Mouse (Mus musculus): ENCODE data around the gene Ppp1r1c. TPM values are rescaled to one million over a fixed set of nuclear protein-coding genes. Genes with fewer than 3 reads are reported as not detected.
A peak's percentile ranks its signal among the peaks of the same experiment; 100 is the strongest.

Ppp1r1c gene
- polyA plus RNA-seq, 1 experiment from 2014 or later: not detected

- WGBS: 58% methylated on average over 6 of the region's 6 CpGs
- Histone ChIP-seq H3K4me1 (replicated peaks) (no peaks in the 10 kb centered on the region), H3K9me3 (no peaks in the 10 kb centered on the region), H3K4me2 (replicated peaks) (no peak overlapping the region), H3K36me3 (no peaks in the 10 kb centered on the region), H3K27ac (no peak overlapping the region), H3K27me3 (replicated peaks) (no peaks in the 10 kb centered on the region), H3K4me3 (replicated peaks) (no peak overlapping the region), H3K9ac (no peak overlapping the region)
- ATAC-seq: no peak
Observed at GRCm38 (mm10) chr2:79762723-79763388, 55.3 kb downstream of the Ppp1r1c start.

GRCm38 (mm10) chr2:79765032-79765431 lies 57.5 kb downstream of the Ppp1r1c start:
- Histone ChIP-seq H3K9me3 (no peaks in the 10 kb centered on the region), H3K4me3 (replicated peaks) (no peak overlapping the region), H3K4me2 (replicated peaks) (no peak overlapping the region), H3K9ac (no peak overlapping the region), H3K4me1 (replicated peaks) (no peaks in the 10 kb centered on the region), H3K36me3 (no peaks in the 10 kb centered on the region), H3K27ac (no peak overlapping the region), H3K27me3 (replicated peaks) (no peaks in the 10 kb centered on the region)
- ATAC-seq: no peak
- 75% methylated on average over 3 of the region's 3 CpGs for WGBS

DNA sequence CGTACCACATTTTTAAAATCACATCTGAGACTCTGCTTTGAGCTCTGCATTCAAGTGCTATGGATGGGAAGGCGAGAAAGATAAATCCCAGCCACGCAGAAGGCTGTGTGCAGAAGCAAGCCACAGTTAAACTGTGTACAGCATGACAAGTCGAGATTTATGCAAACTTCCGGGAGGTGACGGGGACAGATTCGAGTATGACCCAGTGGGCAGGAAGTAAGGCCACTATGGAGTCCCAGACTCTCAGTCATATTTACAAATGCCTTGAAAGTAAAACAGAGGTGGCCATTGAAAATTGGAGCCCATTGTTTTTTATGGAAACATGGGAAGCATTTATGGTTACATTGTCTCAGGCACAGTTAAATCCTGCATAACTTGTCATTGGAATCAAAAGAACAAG lies 58.1 kb downstream of the Ppp1r1c start:
- no peaks in the 10 kb centered on the region for H3K9me3 ChIP-seq
- no peaks in the 10 kb centered on the region for H3K36me3 ChIP-seq
- WGBS: 67% methylated on average over 7 of the region's 7 CpGs
- no peaks in the 10 kb centered on the region for H3K27me3 ChIP-seq (replicated peaks)
- H3K4me2 ChIP-seq (replicated peaks): no peak overlapping the region
- no peak overlapping the region for H3K9ac ChIP-seq
- ATAC-seq: no peak
- H3K27ac ChIP-seq: no peak overlapping the region
- no peak overlapping the region for H3K4me3 ChIP-seq (replicated peaks)
- no peaks in the 10 kb centered on the region for H3K4me1 ChIP-seq (replicated peaks)

DNA sequence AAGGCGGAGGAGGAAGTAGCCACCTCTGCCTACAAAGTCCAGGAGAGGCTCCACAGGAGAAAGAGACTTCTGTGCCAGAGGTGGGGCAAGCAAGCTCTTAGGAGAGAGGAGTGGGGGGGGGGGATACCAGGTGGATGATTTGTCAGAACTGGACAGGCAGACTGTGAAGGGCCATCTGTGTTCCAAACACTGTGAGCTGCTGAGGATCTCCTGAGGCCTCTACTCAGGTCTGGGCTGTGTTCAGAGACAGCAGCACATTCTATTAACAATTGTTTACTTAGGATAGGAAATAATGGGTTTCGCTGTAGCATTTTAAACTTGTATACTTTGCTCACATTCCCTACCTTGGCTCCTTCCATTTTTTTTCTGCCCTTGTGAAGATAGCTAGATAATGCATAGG lies 61.0 kb downstream of the Ppp1r1c start:
- H3K27me3 ChIP-seq (replicated peaks): no peaks in the 10 kb centered on the region
- WGBS: 53% methylated on average over 2 of the region's 2 CpGs
- no peak overlapping the region for H3K4me3 ChIP-seq (replicated peaks)
- H3K9me3 ChIP-seq: no peaks in the 10 kb centered on the region
- no peak overlapping the region for H3K9ac ChIP-seq
- H3K36me3 ChIP-seq: no peaks in the 10 kb centered on the region
- ATAC-seq: peak; percentile 56
- H3K27ac ChIP-seq: no peak overlapping the region
- no peaks in the 10 kb centered on the region for H3K4me1 ChIP-seq (replicated peaks)
- no peak overlapping the region for H3K4me2 ChIP-seq (replicated peaks)

DNA sequence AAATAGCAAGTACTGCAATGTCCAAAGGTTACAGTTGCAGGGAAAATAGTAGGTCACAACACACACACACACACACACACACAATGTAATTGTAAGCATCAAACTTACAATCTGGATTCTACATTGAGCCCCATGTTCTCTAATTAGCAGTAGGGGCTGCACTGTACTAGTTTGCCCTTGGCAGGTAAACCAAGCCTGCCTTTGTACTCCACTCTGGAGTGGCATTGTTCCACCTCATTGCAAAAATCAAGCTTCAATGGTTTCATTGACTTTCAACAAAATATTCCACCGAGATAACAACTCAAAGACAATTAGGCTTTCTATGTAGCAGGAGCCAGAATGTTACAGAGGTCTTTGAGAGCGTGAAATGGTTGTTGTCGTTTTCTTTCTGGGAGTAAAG lies 62.7 kb downstream of the Ppp1r1c start:
- no peaks in the 10 kb centered on the region for H3K27me3 ChIP-seq (replicated peaks)
- no peak overlapping the region for H3K4me2 ChIP-seq (replicated peaks)
- H3K27ac ChIP-seq: no peak overlapping the region
- 78% methylated on average over 3 of the region's 3 CpGs for WGBS
- no peak overlapping the region for H3K9ac ChIP-seq
- ATAC-seq: no peak
- no peaks in the 10 kb centered on the region for H3K4me1 ChIP-seq (replicated peaks)
- H3K36me3 ChIP-seq: no peaks in the 10 kb centered on the region
- H3K9me3 ChIP-seq: no peaks in the 10 kb centered on the region
- no peak overlapping the region for H3K4me3 ChIP-seq (replicated peaks)

DNA sequence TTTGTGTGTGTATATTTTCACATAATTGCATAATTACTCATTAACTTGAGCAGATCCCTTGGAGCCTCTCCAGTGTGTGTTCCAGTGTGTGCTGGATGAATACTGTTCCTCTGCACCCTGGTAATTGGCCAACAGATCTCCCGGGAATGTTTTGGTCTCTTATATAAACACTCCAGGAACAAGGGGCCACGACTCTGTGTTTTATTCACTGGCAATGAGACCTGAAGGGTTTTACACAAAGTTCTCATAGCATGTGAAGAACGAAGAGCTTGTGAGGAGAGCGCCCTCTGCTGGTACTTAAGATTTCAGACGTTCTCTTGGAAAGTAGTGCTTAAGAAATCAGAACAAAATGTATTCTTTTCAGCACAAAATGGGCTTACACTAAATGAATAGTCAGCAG lies 66.8 kb downstream of the Ppp1r1c start:
- no peaks in the 10 kb centered on the region for H3K27me3 ChIP-seq (replicated peaks)
- no peak overlapping the region for H3K4me2 ChIP-seq (replicated peaks)
- no peak overlapping the region for H3K4me3 ChIP-seq (replicated peaks)
- peak; percentile 71 for ATAC-seq
- H3K36me3 ChIP-seq: no peaks in the 10 kb centered on the region
- no peak overlapping the region for H3K27ac ChIP-seq
- no peaks in the 10 kb centered on the region for H3K4me1 ChIP-seq (replicated peaks)
- no peak overlapping the region for H3K9ac ChIP-seq
- under 1% methylated on average over 5 of the region's 5 CpGs for WGBS
- no peaks in the 10 kb centered on the region for H3K9me3 ChIP-seq

DNA sequence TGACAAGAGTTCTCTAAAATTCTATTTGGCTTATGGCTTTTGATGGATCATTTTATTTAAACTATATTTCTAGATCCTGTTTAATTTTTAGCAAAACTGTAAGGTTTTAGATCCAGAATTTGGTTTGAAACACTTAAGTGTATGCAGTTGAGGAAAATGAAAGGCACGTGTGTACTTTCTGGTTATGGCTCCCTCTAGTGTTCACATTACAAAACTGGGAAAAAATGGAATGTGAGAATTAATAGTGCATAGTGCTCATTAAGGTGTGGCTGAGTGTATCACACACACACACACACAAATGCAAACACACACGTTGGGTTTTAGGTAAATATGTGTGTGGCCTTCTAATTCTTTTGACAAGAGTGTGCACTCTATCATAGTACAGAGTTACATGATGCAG lies 70.2 kb downstream of the Ppp1r1c start:
- ATAC-seq: no peak
- no peak overlapping the region for H3K4me3 ChIP-seq (replicated peaks)

GRCm38 (mm10) chr2:79780772-79781171 lies 73.2 kb downstream of the Ppp1r1c start:
- no peaks in the 10 kb centered on the region for H3K27me3 ChIP-seq (replicated peaks)
- H3K4me2 ChIP-seq (replicated peaks): no peak overlapping the region
- H3K4me1 ChIP-seq (replicated peaks): no peaks in the 10 kb centered on the region
- no peaks in the 10 kb centered on the region for H3K9me3 ChIP-seq
- no peak overlapping the region for H3K9ac ChIP-seq
- no peak overlapping the region for H3K27ac ChIP-seq
- H3K36me3 ChIP-seq: no peaks in the 10 kb centered on the region
- no peak for ATAC-seq
- H3K4me3 ChIP-seq (replicated peaks): no peak overlapping the region
- WGBS: 47% methylated on average over 7 of the region's 7 CpGs

More for the DNA sequence above, 70.2 kb downstream of the Ppp1r1c start:
- Histone ChIP-seq H3K4me2 (replicated peaks) (no peak overlapping the region), H3K27me3 (replicated peaks) (no peaks in the 10 kb centered on the region), H3K9me3 (no peaks in the 10 kb centered on the region), H3K27ac (no peak overlapping the region), H3K36me3 (no peaks in the 10 kb centered on the region), H3K4me1 (replicated peaks) (no peaks in the 10 kb centered on the region), H3K9ac (no peak overlapping the region)
- 71% methylated on average over 2 of the region's 2 CpGs for WGBS

GRCm38 (mm10) chr2:79785541-79786134 lies 78.1 kb downstream of the Ppp1r1c start:
- H3K9ac ChIP-seq: no peak overlapping the region
- 39% methylated on average over 8 of the region's 8 CpGs for WGBS
- no peaks in the 10 kb centered on the region for H3K27me3 ChIP-seq (replicated peaks)
- peaks cover 11% of the 10 kb centered on the region; the same call in 1 of the 2 replicates for H3K4me1 ChIP-seq (replicated peaks)
- H3K4me3 ChIP-seq (replicated peaks): no peak overlapping the region
- no peaks in the 10 kb centered on the region for H3K9me3 ChIP-seq
- H3K4me2 ChIP-seq (replicated peaks): no peak overlapping the region
- no peaks in the 10 kb centered on the region for H3K36me3 ChIP-seq
- peak overlapping the region; percentile 82 for H3K27ac ChIP-seq
- peak; percentile 81 for ATAC-seq

DNA sequence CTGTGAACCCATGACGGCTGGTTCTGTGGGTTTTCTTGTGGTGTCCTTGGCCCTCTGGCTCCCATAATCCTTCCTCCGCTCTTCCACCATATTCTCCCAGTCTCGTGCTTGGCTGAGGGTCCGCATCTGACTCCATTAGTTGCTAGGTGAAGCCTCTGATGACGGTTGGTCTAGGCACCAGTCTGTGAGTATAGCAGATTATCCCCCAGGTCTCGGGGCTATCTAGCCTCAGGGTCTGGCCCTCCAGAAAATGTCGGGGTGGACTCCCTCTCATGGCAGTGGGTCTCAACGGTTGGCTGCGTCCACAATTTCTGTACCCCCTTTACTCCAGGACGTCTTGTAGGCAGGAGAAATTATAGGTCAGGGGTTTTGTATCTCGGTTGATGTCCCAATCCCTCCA lies 78.9 kb downstream of the Ppp1r1c start:
- ATAC-seq: no peak
- Histone ChIP-seq H3K27me3 (replicated peaks) (no peaks in the 10 kb centered on the region), H3K4me1 (replicated peaks) (peaks cover 11% of the 10 kb centered on the region; the same call in 1 of the 2 replicates), H3K36me3 (no peaks in the 10 kb centered on the region), H3K27ac (peak overlapping the region; percentile 82), H3K9me3 (no peaks in the 10 kb centered on the region), H3K4me2 (replicated peaks) (no peak overlapping the region), H3K9ac (no peak overlapping the region), H3K4me3 (replicated peaks) (no peak overlapping the region)
- WGBS: 85% methylated on average over 11 of the region's 11 CpGs

- WGBS: 69% methylated on average over 2 of the region's 2 CpGs
- Histone ChIP-seq H3K9ac (no peak overlapping the region), H3K27ac (no peak overlapping the region), H3K4me1 (replicated peaks) (no peaks in the 10 kb centered on the region), H3K36me3 (no peaks in the 10 kb centered on the region), H3K4me3 (replicated peaks) (no peak overlapping the region), H3K9me3 (no peaks in the 10 kb centered on the region), H3K4me2 (replicated peaks) (no peak overlapping the region), H3K27me3 (replicated peaks) (no peaks in the 10 kb centered on the region)
- ATAC-seq: no peak
Observed at GRCm38 (mm10) chr2:79793186-79793585, 85.6 kb downstream of the Ppp1r1c start.

DNA sequence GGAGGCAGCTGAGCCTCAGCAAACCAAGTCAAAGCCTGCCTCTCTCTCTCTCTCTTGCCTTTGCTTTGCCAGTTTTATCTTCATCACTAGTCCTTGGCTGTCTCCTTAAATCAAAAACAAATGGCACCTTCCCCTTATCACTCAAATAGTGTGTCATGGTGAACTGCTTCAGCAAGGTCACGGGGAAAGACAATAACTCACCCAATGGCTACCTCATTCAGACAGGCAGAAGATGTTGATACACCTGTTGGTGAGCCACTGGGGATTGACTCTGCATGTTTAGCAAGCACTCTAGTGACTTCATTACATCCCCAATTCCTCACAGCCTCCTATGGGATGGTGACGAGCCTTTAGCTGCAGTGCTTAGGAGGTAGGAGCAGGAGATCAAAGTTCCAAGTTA lies 89.9 kb downstream of the Ppp1r1c start:
- WGBS: 75% methylated on average over 2 of the region's 2 CpGs
- no peak for ATAC-seq
- Histone ChIP-seq H3K4me3 (replicated peaks) (no peak overlapping the region), H3K36me3 (no peaks in the 10 kb centered on the region), H3K27ac (no peak overlapping the region), H3K4me2 (replicated peaks) (no peak overlapping the region), H3K4me1 (replicated peaks) (no peaks in the 10 kb centered on the region), H3K9me3 (no peaks in the 10 kb centered on the region), H3K9ac (no peak overlapping the region), H3K27me3 (replicated peaks) (no peaks in the 10 kb centered on the region)

GRCm38 (mm10) chr2:79798627-79799026 lies 91.0 kb downstream of the Ppp1r1c start:
- H3K9me3 ChIP-seq: no peaks in the 10 kb centered on the region
- 41% methylated on average over 7 of the region's 7 CpGs for WGBS
- H3K4me3 ChIP-seq (replicated peaks): no peak overlapping the region

More at GRCm38 (mm10) chr2:79798627-79799026, 91.0 kb downstream of the Ppp1r1c start:
- no peak overlapping the region for H3K4me2 ChIP-seq (replicated peaks)
- H3K9ac ChIP-seq: no peak overlapping the region
- H3K36me3 ChIP-seq: no peaks in the 10 kb centered on the region
- H3K27ac ChIP-seq: no peak overlapping the region
- no peaks in the 10 kb centered on the region for H3K4me1 ChIP-seq (replicated peaks)
- no peak for ATAC-seq
- no peaks in the 10 kb centered on the region for H3K27me3 ChIP-seq (replicated peaks)
